Mouse (Mus musculus): ENCODE results near the gene Spats2l. TPM values are rescaled to one million over a fixed set of nuclear protein-coding genes. Genes with fewer than 3 reads are reported as not detected.

Gene Spats2l
- 1.2 TPM for polyA plus RNA-seq (2017; shearing (Covaris generic))

DNA sequence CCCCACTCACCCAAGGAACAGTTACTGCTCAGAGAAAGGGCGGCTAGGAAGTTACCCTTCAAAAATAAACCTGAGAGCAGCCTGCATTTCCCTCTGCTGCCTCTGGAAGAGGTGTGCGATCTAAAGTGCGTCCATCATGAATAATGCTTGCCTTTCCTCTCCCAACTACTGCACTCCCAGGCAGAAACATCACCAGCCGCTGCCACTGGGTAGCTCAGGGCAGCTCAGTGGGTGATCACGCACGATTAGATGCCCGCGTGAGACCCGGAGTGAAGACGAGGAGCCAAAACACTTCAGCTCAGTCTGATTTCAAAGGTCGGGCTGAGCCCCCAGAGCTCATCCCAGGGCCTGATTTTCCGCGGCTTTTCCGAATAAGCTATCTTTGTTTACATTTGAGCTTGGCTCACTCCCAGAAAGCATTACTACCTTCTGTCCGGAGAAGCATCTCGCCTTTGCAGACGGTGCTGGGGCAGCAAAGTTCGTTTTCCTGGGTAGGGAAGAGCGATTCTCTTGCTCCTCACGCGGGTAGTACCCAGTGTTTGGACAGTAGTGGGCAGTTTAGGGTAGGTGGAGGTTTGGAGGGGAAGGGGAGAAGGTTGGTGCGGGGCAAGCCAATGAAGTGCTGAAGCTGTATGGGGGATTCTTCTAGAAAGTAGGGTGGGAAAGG is at the start of gene Spats2l:
TSS of gene Spats2l (plus strand) at position 162 of the 667 bp plus-strand sequence.

DNA sequence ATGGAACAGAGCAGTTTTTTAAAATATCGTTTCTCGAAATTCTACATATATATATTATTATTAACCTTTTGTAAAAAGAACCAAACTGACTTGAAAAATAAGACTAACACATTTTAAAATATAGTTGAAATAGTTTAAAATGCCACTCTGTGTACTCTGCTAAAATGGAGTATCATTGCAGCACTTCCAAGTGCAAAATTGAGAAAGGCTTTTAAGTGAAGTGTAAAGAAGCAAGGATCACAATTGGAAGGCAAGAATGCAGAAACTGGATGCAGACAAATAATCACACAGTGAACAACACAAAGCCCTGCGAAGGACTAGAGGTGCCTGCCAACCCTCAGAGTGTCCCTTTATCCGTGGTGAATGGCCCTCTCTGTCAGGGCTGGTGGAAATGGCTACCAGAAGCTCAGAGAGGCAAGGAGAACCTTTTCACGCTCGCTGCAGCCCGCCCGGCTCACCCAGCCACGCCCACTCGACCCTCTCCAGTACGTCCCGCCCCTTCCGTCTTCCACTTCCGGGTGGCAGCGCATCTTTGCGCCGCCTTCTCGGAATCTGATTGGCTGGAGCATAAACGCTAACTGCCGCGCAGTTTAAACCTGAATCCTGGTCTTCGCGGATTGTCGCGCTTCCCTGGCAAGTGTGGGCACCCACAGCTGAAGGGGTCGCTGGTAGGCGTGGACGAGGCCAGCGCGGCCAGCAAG is 221.6 kb downstream of the Spats2l start, which contains the start of gene Sgo2a:
TSS of gene Sgo2a (plus strand) at position 540 of the 701 bp plus-strand sequence.

Other genes with a start within 250 kb of the Spats2l start
- gene Sgo2a, start 221.8 kb downstream of the Spats2l start, polyA plus RNA-seq (2017; shearing (Covaris generic)): 1.1 TPM
- gene Kctd18, start 244.8 kb downstream of the Spats2l start, polyA plus RNA-seq (2017; shearing (Covaris generic)): 37.7 TPM